Mouse (Mus musculus) E14TG2a.4 (cell line): Measurements from ENCODE around the gene Tenm3.

Experiments
- H3K27me3 ChIP-seq: 2 replicates; pipeline ENCODE4 v1.6.1; 2014; ENCODE audit warnings: low read length, control low read depth; ENCODE audit not compliant: insufficient read depth
- H3K36me3 ChIP-seq: 2 replicates; pipeline ENCODE4 v1.6.1; 2014; ENCODE audit warnings: low read length, control low read depth; ENCODE audit not compliant: insufficient read depth
- H3K4me1 ChIP-seq: replicated peaks from 2 replicates; pipeline ENCODE4 v1.6.1; 2014; ENCODE audit warnings: low read depth, low read length, control low read depth
- H3K4me3 ChIP-seq: replicated peaks from 2 replicates; pipeline ENCODE4 v1.5.1; 2014; ENCODE audit warnings: mild to moderate bottlenecking, low read length
- H3K9me3 ChIP-seq: 2 replicates; pipeline ENCODE4 v1.6.1; 2014; ENCODE audit warnings: low read length, control low read depth
- CTCF ChIP-seq: conservative IDR thresholded peaks from 2 replicates; pipeline ENCODE4 v1.5.1; 2014; ENCODE audit warnings: low read length
- NANOG ChIP-seq: IDR thresholded peaks from 2 replicates; pipeline ENCODE4 v1.6.1; 2014; ENCODE audit warnings: borderline replicate concordance, low read length, mixed read lengths
- POU5F1 ChIP-seq: IDR thresholded peaks from 2 replicates; pipeline ENCODE4 v1.6.1; 2014; ENCODE audit warnings: low read length, borderline replicate concordance

The Tenm3 gene

GRCm38 (mm10) chr8:48766545-48767234, 77.1 kb downstream of the Tenm3 start:
- H3K36me3 ChIP-seq: no peaks in the 10 kb centered on the region
- H3K9me3 ChIP-seq: no peaks in the 10 kb centered on the region
- no peaks in the 10 kb centered on the region for H3K27me3 ChIP-seq
- no peak for TF ChIP-seq POU5F1
- TF ChIP-seq NANOG: no peak
- no peaks in the 10 kb centered on the region; the same call in 1 of the 2 replicates for H3K4me1 ChIP-seq
- H3K4me3 ChIP-seq: no peak overlapping the region

- H3K27me3 ChIP-seq: no peaks in the 10 kb centered on the region
- TF ChIP-seq CTCF: no peak
- TF ChIP-seq POU5F1: no peak
- no peak for TF ChIP-seq NANOG
- no peak overlapping the region for H3K4me3 ChIP-seq
- no peaks in the 10 kb centered on the region; the same call in 1 of the 2 replicates for H3K4me1 ChIP-seq
- no peaks in the 10 kb centered on the region for H3K36me3 ChIP-seq
- H3K9me3 ChIP-seq: peaks cover 3% of the 10 kb centered on the region
Measured at GRCm38 (mm10) chr8:48765212-48765611, 78.5 kb downstream of the Tenm3 start.

GRCm38 (mm10) chr8:48764011-48764410, 79.7 kb downstream of the Tenm3 start:
- Histone ChIP-seq H3K4me3 (no peak overlapping the region), H3K27me3 (no peaks in the 10 kb centered on the region), H3K4me1 (no peaks in the 10 kb centered on the region; the same call in 1 of the 2 replicates), H3K36me3 (no peaks in the 10 kb centered on the region), H3K9me3 (peaks cover 8% of the 10 kb centered on the region)
- TF ChIP-seq POU5F1: no peak
- no peak for TF ChIP-seq CTCF
- no peak for TF ChIP-seq NANOG

- peaks cover 13% of the 10 kb centered on the region for H3K27me3 ChIP-seq
- H3K4me3 ChIP-seq: no peak overlapping the region
- TF ChIP-seq POU5F1: no peak
- TF ChIP-seq NANOG: no peak
- TF ChIP-seq CTCF: no peak
- no peaks in the 10 kb centered on the region for H3K36me3 ChIP-seq
- peaks cover 15% of the 10 kb centered on the region for H3K9me3 ChIP-seq
- peaks cover 8% of the 10 kb centered on the region for H3K4me1 ChIP-seq
Measured at GRCm38 (mm10) chr8:48756874-48757273, 86.9 kb downstream of the Tenm3 start.

- H3K4me3 ChIP-seq: no peak overlapping the region
- TF ChIP-seq NANOG: no peak
- no peak for TF ChIP-seq POU5F1
- no peak for TF ChIP-seq CTCF
- peaks cover 13% of the 10 kb centered on the region for H3K27me3 ChIP-seq
- H3K9me3 ChIP-seq: peaks cover 15% of the 10 kb centered on the region
- H3K36me3 ChIP-seq: no peaks in the 10 kb centered on the region
- H3K4me1 ChIP-seq: peaks cover 17% of the 10 kb centered on the region
Measured at GRCm38 (mm10) chr8:48755492-48755891, 88.3 kb downstream of the Tenm3 start.

- H3K36me3 ChIP-seq: no peaks in the 10 kb centered on the region
- no peak for TF ChIP-seq NANOG
- TF ChIP-seq CTCF: no peak
- no peak for TF ChIP-seq POU5F1
- no peak overlapping the region for H3K4me3 ChIP-seq
- peaks cover 21% of the 10 kb centered on the region for H3K4me1 ChIP-seq
- peaks cover 19% of the 10 kb centered on the region for H3K27me3 ChIP-seq
- peaks cover 9% of the 10 kb centered on the region for H3K9me3 ChIP-seq
Measured at GRCm38 (mm10) chr8:48754959-48755358, 88.8 kb downstream of the Tenm3 start.

- Histone ChIP-seq H3K4me1 (peaks cover 33% of the 10 kb centered on the region), H3K27me3 (peaks cover 29% of the 10 kb centered on the region), H3K4me3 (no peak overlapping the region), H3K36me3 (no peaks in the 10 kb centered on the region), H3K9me3 (peaks cover 7% of the 10 kb centered on the region; the same call in 1 of the 2 replicates)
- TF ChIP-seq POU5F1 (peak; percentile 11; the same call in 1 of the 2 replicates), CTCF (no peak), NANOG (peak; percentile 99)
Measured at GRCm38 (mm10) chr8:48751965-48752364, 91.8 kb downstream of the Tenm3 start.

GRCm38 (mm10) chr8:48748503-48749059, 95.2 kb downstream of the Tenm3 start:
- no peak overlapping the region for H3K4me3 ChIP-seq
- peaks cover 24% of the 10 kb centered on the region for H3K27me3 ChIP-seq
- no peak for TF ChIP-seq POU5F1
- TF ChIP-seq NANOG: no peak
- TF ChIP-seq CTCF: no peak
- H3K4me1 ChIP-seq: peaks cover 49% of the 10 kb centered on the region
- H3K9me3 ChIP-seq: peaks cover 7% of the 10 kb centered on the region; the same call in 1 of the 2 replicates
- H3K36me3 ChIP-seq: no peaks in the 10 kb centered on the region

- Histone ChIP-seq H3K36me3 (no peaks in the 10 kb centered on the region), H3K9me3 (no peaks in the 10 kb centered on the region), H3K4me1 (peaks cover 35% of the 10 kb centered on the region), H3K4me3 (no peak overlapping the region), H3K27me3 (peaks cover 31% of the 10 kb centered on the region)
- peak; percentile 51 for TF ChIP-seq CTCF
- no peak for TF ChIP-seq NANOG
- no peak for TF ChIP-seq POU5F1
Measured at GRCm38 (mm10) chr8:48743912-48744311, 99.8 kb downstream of the Tenm3 start.
